Mouse (Mus musculus): ENCODE measurements around the gene Asns. TPM values are rescaled to one million over a fixed set of nuclear protein-coding genes. Genes with fewer than 3 reads are reported as not detected.
A peak's percentile ranks its signal among the peaks of the same experiment; 100 is the strongest.
"Not testable (repeated sequence)": the region's sequence is repeated elsewhere in the genome, so short reads cannot be mapped to it uniquely, and the experiment has no call there.

The Asns gene
- total RNA-seq, 2 experiments from 2014 or later: 100 to 108 TPM

- intact Hi-C loops (cut with DNase I): no loop called here
- no peak for TF ChIP-seq CTCF (IDR thresholded peaks at IDR 0.05)
- Histone ChIP-seq H3K4me3 (no peak overlapping the region), H3K27ac (no peak overlapping the region)
- no peak for DNase-seq (ENCODE audit: extremely low spot score in 1 of 2, low spot score in 2 of 2)
Observed at GRCm38 (mm10) chr6:7672438-7673253, 20.4 kb downstream of the Asns start.

- intact Hi-C loops (cut with DNase I): no loop called here
- Histone ChIP-seq H3K27ac (no peak overlapping the region), H3K4me3 (no peak overlapping the region)
- TF ChIP-seq CTCF (IDR thresholded peaks at IDR 0.05): no peak
- DNase-seq (ENCODE audit: extremely low spot score in 1 of 2, low spot score in 2 of 2): no peak
Observed at GRCm38 (mm10) chr6:7671429-7671828, 21.6 kb downstream of the Asns start.

- intact Hi-C loops (cut with DNase I): no loop called here
- peak; percentile 62 for TF ChIP-seq CTCF (IDR thresholded peaks at IDR 0.05)
- no peak for DNase-seq (ENCODE audit: extremely low spot score in 1 of 2, low spot score in 2 of 2)
Observed at GRCm38 (mm10) chr6:7670588-7670987, 22.5 kb downstream of the Asns start.

GRCm38 (mm10) chr6:7669721-7670120, 23.3 kb downstream of the Asns start:
- DNase-seq (ENCODE audit: extremely low spot score in 1 of 2, low spot score in 2 of 2): no peak
- Histone ChIP-seq H3K27ac (no peak overlapping the region), H3K4me3 (no peak overlapping the region)
- intact Hi-C loops (cut with DNase I): no loop called here
- no peak for TF ChIP-seq CTCF (IDR thresholded peaks at IDR 0.05)

More at GRCm38 (mm10) chr6:7670588-7670987, 22.5 kb downstream of the Asns start:
- Histone ChIP-seq H3K4me3 (no peak overlapping the region), H3K27ac (no peak overlapping the region)

GRCm38 (mm10) chr6:7668332-7668731, 24.7 kb downstream of the Asns start:
- Histone ChIP-seq H3K4me3 (no peak overlapping the region), H3K27ac (no peak overlapping the region)
- no peak for DNase-seq (ENCODE audit: extremely low spot score in 1 of 2, low spot score in 2 of 2)
- TF ChIP-seq CTCF (IDR thresholded peaks at IDR 0.05): no peak
- intact Hi-C loops (cut with DNase I): no loop called here

- H3K4me3 ChIP-seq; DNase-seq (ENCODE audit: extremely low spot score in 1 of 2, low spot score in 2 of 2); H3K27ac ChIP-seq; intact Hi-C loops (cut with DNase I): not testable (repeated sequence)
Observed at GRCm38 (mm10) chr6:7665902-7666301, 27.2 kb downstream of the Asns start.

- Histone ChIP-seq H3K27ac (no peak overlapping the region), H3K4me3 (no peak overlapping the region)
- intact Hi-C loops (cut with DNase I): no loop called here
- no peak for DNase-seq (ENCODE audit: extremely low spot score in 1 of 2, low spot score in 2 of 2)
- no peak for TF ChIP-seq CTCF (IDR thresholded peaks at IDR 0.05)
Observed at GRCm38 (mm10) chr6:7661455-7661854, 31.6 kb downstream of the Asns start.

GRCm38 (mm10) chr6:7660377-7661080, 32.5 kb downstream of the Asns start:
- Histone ChIP-seq H3K27ac (no peak overlapping the region), H3K4me3 (no peak overlapping the region)
- TF ChIP-seq CTCF (IDR thresholded peaks at IDR 0.05): peak; percentile 83
- intact Hi-C loops (cut with DNase I): no loop called here
- DNase-seq (ENCODE audit: extremely low spot score in 1 of 2, low spot score in 2 of 2): no peak

- intact Hi-C loops (cut with DNase I): loop anchor here (2.0 to 10.0 kb wide), 3 partner anchors 634 to 1802 kb away; no protein-coding TSS in a partner anchor
- no peak overlapping the region for H3K4me3 ChIP-seq
- no peak for DNase-seq (ENCODE audit: extremely low spot score in 1 of 2, low spot score in 2 of 2)
- TF ChIP-seq CTCF (IDR thresholded peaks at IDR 0.05): peak; percentile 55
- no peak overlapping the region for H3K27ac ChIP-seq
Observed at GRCm38 (mm10) chr6:7656601-7657000, 36.5 kb downstream of the Asns start.

GRCm38 (mm10) chr6:7648458-7648857, 44.6 kb downstream of the Asns start:
- intact Hi-C loops (cut with DNase I): no loop called here
- no peak for TF ChIP-seq CTCF (IDR thresholded peaks at IDR 0.05)
- H3K27ac ChIP-seq: no peak overlapping the region
- H3K4me3 ChIP-seq: no peak overlapping the region
- DNase-seq (ENCODE audit: extremely low spot score in 1 of 2, low spot score in 2 of 2): no peak

Other genes with a start within 250 kb of the Asns start
- 10 to 100 TPM; 19.7 to 60.9 TPM for gene Tac1, start 138.4 kb downstream of the Asns start, total RNA-seq (2021)
- 10 to 100 TPM; 12.4 to 13.7 TPM for gene C1galt1, start 151.6 kb upstream of the Asns start, total RNA-seq (2021)